8 mouse cellular contexts compared by ENCODE assay signal in the genomic region with DNA sequence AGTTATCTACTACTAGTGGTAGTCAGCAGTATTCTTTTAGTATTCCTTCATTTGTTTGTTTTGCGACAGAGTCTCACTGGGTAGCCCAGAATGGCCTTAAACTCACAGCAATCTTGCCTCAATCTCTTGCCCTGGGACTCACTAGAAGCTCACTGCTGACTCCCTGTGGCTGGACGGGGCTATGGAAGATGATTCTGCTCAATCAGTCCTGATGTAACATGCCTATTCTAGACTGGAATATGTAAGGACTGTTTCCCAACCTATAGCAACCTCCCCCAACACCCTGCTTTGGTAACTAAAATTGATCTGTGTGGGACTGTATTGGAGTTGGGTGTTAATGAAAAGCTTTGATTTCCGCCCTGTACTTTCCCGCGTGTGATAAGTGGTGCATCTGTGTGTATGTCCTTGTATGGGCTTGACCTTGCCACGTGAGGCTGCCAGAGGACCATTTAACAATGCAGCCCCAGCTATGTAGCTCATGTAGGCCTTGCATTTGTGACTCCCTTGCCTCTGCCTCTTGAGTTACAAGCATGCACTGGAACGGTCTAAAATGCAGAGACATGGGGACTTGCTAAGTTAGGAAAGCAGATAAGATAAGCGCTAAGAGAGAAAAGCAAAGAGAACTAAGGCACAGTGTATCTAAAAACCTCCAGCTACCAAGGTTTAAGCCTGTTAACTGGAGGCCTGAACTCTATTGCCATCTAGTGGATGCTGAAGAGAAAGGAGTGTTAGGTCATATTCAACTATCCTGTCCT. TPM values are rescaled to one million over a fixed set of nuclear protein-coding genes. Genes with fewer than 3 reads are reported as not detected.
DNase-seq lines count a peak whose midpoint lies in the region; ATAC-seq lines count a peak whose summit lies in the region.

No protein-coding gene starts in this region.

- DNase-seq in right cerebral cortex, adult 2 months (ENCODE audit: low spot score in 2 of 2), result peak; percentile 25 to 26
- no peak for DNase-seq in right cerebral cortex, postnatal 36 days (ENCODE audit: low spot score in 2 of 2)
- peak; percentile 58 to 65 for DNase-seq in adrenal gland, postnatal 36 days
- peak; percentile 86 for DNase-seq in forebrain, embryonic 14.5 days (ENCODE audit: low spot score)
- peak; percentile 46 for DNase-seq in hindlimb bud, embryonic 11.5 days (ENCODE audit: extremely low spot score, low read depth, low spot score)
- peak; percentile 45 for DNase-seq in limb, embryonic 10.5 days (ENCODE audit: low spot score)
- peak; percentile 87 for DNase-seq in midbrain, embryonic 14.5 days
- peak; percentile 68 for DNase-seq in thymus, postnatal 0 days (ENCODE audit: low spot score)

- H3K4me3 ChIP-seq in forebrain, embryonic 14.5 days (ENCODE audit: low read depth, low read length), result no peak overlapping the region
- H3K4me3 ChIP-seq in limb, embryonic 10.5 days, result no peak overlapping the region; the same call in 1 of the 2 replicates
- H3K4me3 ChIP-seq in midbrain, embryonic 14.5 days (replicated peaks; ENCODE audit: low read depth, low read length), result no peak overlapping the region

- no peaks in the 10 kb centered on the region for H3K27me3 ChIP-seq in forebrain, embryonic 14.5 days (replicated peaks; ENCODE audit: control insufficient read depth, insufficient read depth, low read length)
- no peaks in the 10 kb centered on the region for H3K27me3 ChIP-seq in limb, embryonic 10.5 days (ENCODE audit: low read depth, poor library complexity, severe bottlenecking)
- no peaks in the 10 kb centered on the region for H3K27me3 ChIP-seq in midbrain, embryonic 14.5 days (ENCODE audit: control insufficient read depth, insufficient read depth, low read length)

- H3K27ac ChIP-seq in forebrain, embryonic 14.5 days (ENCODE audit: low read depth, low read length), result no peak overlapping the region
- no peak overlapping the region for H3K27ac ChIP-seq in limb, embryonic 10.5 days
- no peak overlapping the region for H3K27ac ChIP-seq in midbrain, embryonic 14.5 days (replicated peaks; ENCODE audit: low read depth, low read length)

- H3K4me2 ChIP-seq in forebrain, embryonic 14.5 days (ENCODE audit: low read length), result no peak overlapping the region
- no peak overlapping the region for H3K4me2 ChIP-seq in midbrain, embryonic 14.5 days (ENCODE audit: low read length)

- 31% methylated on average over 8 of the region's 8 CpGs for WGBS in forebrain, embryonic 14.5 days
- 34% methylated on average over 8 of the region's 8 CpGs for WGBS in limb, embryonic 10.5 days
- 32% methylated on average over 8 of the region's 8 CpGs for WGBS in midbrain, embryonic 14.5 days

- H3K9ac ChIP-seq in forebrain, embryonic 14.5 days (ENCODE audit: low read length), result no peak overlapping the region
- H3K9ac ChIP-seq in midbrain, embryonic 14.5 days (replicated peaks; ENCODE audit: low read length), result no peak overlapping the region

- peak; percentile 71 for ATAC-seq in forebrain, embryonic 14.5 days
- ATAC-seq in midbrain, embryonic 14.5 days (ENCODE audit: low FRiP score, low TSS enrichment), result no peak

- no peaks in the 10 kb centered on the region for H3K9me3 ChIP-seq in forebrain, embryonic 14.5 days (replicated peaks; ENCODE audit: control insufficient read depth, low read length)
- H3K9me3 ChIP-seq in limb, embryonic 10.5 days (replicated peaks), result no peaks in the 10 kb centered on the region
- H3K9me3 ChIP-seq in midbrain, embryonic 14.5 days (ENCODE audit: control insufficient read depth, low read length), result no peaks in the 10 kb centered on the region

- 0 out of 2 replicates have a peak, but pooled peaks cover 7% of the 10 kb centered on the region for H3K36me3 ChIP-seq in forebrain, embryonic 14.5 days (ENCODE audit: control insufficient read depth, insufficient read depth, low read length)
- H3K36me3 ChIP-seq in limb, embryonic 10.5 days, result peaks cover 25% of the 10 kb centered on the region
- peaks cover 10% of the 10 kb centered on the region for H3K36me3 ChIP-seq in midbrain, embryonic 14.5 days (ENCODE audit: control insufficient read depth, insufficient read depth, low read length)

- no peaks in the 10 kb centered on the region for H3K4me1 ChIP-seq in forebrain, embryonic 14.5 days (ENCODE audit: control insufficient read depth, insufficient read depth, low read length)
- H3K4me1 ChIP-seq in limb, embryonic 10.5 days, result peaks cover 7% of the 10 kb centered on the region; the same call in 1 of the 2 replicates
- no peaks in the 10 kb centered on the region for H3K4me1 ChIP-seq in midbrain, embryonic 14.5 days (ENCODE audit: control insufficient read depth, insufficient read depth, low read length)

RNA-seq across cellular contexts. Expression of a gene that starts 0.7 kb away (rescaled TPM):
- total RNA-seq in adrenal gland, postnatal 36 days (2021), result not detected
- polyA plus RNA-seq in forebrain, embryonic 14.5 days (2014; fragmentation: Nextera tagmentation; extraction: Ambion mirVana), result 0.53 and 1.0 TPM in 2 replicates
- polyA plus RNA-seq in limb, embryonic 10.5 days (2016; fragmentation: Nextera tagmentation; extraction: Ambion mirVana), result 0.40 and 0.55 TPM in 2 replicates
- polyA plus RNA-seq in midbrain, embryonic 14.5 days (2014; fragmentation: Nextera tagmentation; extraction: Ambion mirVana), result 0.36 and 0.59 TPM in 2 replicates
- polyA plus RNA-seq in thymus, postnatal 0 days (2015; fragmentation: Nextera tagmentation; extraction: Ambion mirVana), result 0.61 and 0.73 TPM in 2 replicates

RNA-seq across cellular contexts. Expression of a gene that starts 6.4 kb away (rescaled TPM):
- 1 to 10 TPM; 6.0 to 7.0 TPM for total RNA-seq in adrenal gland, postnatal 36 days (2021)
- 46.6 and 54.6 TPM in 2 replicates for polyA plus RNA-seq in forebrain, embryonic 14.5 days (2014; fragmentation: Nextera tagmentation; extraction: Ambion mirVana)
- 42.7 and 45.2 TPM in 2 replicates for polyA plus RNA-seq in limb, embryonic 10.5 days (2016; fragmentation: Nextera tagmentation; extraction: Ambion mirVana)
- 35.2 and 35.9 TPM in 2 replicates for polyA plus RNA-seq in midbrain, embryonic 14.5 days (2014; fragmentation: Nextera tagmentation; extraction: Ambion mirVana)
- 55.2 and 59.9 TPM in 2 replicates for polyA plus RNA-seq in thymus, postnatal 0 days (2015; fragmentation: Nextera tagmentation; extraction: Ambion mirVana)

RNA-seq across cellular contexts. Expression of a gene that starts 40.2 kb away (rescaled TPM):
- not detected for total RNA-seq in adrenal gland, postnatal 36 days (2021)
- polyA plus RNA-seq in forebrain, embryonic 14.5 days (2014; fragmentation: Nextera tagmentation; extraction: Ambion mirVana), result not detected in 2 replicates
- 0.09 TPM in 1 of 2 replicates, not detected in the other for polyA plus RNA-seq in limb, embryonic 10.5 days (2016; fragmentation: Nextera tagmentation; extraction: Ambion mirVana)
- not detected in 2 replicates for polyA plus RNA-seq in midbrain, embryonic 14.5 days (2014; fragmentation: Nextera tagmentation; extraction: Ambion mirVana)
- polyA plus RNA-seq in thymus, postnatal 0 days (2015; fragmentation: Nextera tagmentation; extraction: Ambion mirVana), result not detected in 2 replicates

Comparison
In these comparisons a context has a peak if more than half of its experiments do, and no peak if none do; other contexts are left out.
1. DNase-seq: peak in right cerebral cortex, adult 2 months (2 of 2), adrenal gland, postnatal 36 days (2 of 2), forebrain, embryonic 14.5 days (single experiment), hindlimb bud, embryonic 11.5 days (single experiment), limb, embryonic 10.5 days (single experiment), midbrain, embryonic 14.5 days (single experiment) and thymus, postnatal 0 days (single experiment); none in right cerebral cortex, postnatal 36 days (0 of 2).